In the genomic region with DNA sequence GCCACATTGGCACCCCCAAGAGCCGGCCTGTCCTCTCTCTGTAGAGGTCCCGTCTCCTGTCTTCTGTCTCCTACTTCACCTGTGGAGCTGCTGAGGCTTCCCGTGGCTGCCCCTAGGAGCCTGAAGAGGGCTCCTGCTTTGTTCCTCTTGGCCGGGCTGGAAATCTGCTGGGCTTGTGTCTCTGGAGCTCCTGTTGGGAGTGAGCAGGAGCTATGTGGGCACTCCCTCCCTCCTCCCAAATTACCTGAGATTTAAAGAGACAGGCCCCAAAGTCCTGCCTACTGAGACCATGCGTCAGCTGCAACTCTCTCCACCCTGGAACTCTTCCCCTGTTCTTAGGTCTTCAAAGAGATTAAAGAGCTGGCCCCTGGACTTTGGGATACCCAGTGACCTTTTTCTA, we compare ENCODE assay signal across 16 mouse cellular contexts. TPM values are rescaled to one million over a fixed set of nuclear protein-coding genes. Genes with fewer than 3 reads are reported as not detected.
DNase-seq lines count a peak whose midpoint lies in the region; ATAC-seq and TF ChIP-seq lines count a peak whose summit lies in the region.
"Had no signal": no experiment of that assay in that cellular context is flagged by ENCODE, and none has a peak within 500 bp of the region (broad histone marks: within the 10 kb centered on the region; RNA-seq: fewer than 3 reads in every experiment).

A gene (minus strand): TSS at position 228 of the 400 bp plus-strand sequence.

- TF ChIP-seq CTCF in layer of hippocampus, adult 2 months (conservative IDR thresholded peaks at IDR 0.05) = no peak
- TF ChIP-seq CTCF in lung, embryonic 14.5 days (IDR thresholded peaks at IDR 0.05; ENCODE audit: low read depth) = no peak

- 17% methylated on average over 5 of the region's 5 CpGs for WGBS in intestine, embryonic 15.5 days
- WGBS in lung, embryonic 14.5 days = 14% methylated on average over 5 of the region's 5 CpGs
- WGBS in stomach, embryonic 16.5 days = 21% methylated on average over 5 of the region's 5 CpGs

- no peaks in the 10 kb centered on the region for H3K36me3 ChIP-seq in intestine, embryonic 15.5 days
- H3K36me3 ChIP-seq in lung, embryonic 14.5 days (ENCODE audit: insufficient read depth) = no peaks in the 10 kb centered on the region
- H3K36me3 ChIP-seq in stomach, embryonic 16.5 days (ENCODE audit: control insufficient read depth, insufficient read depth, low read length) = no peaks in the 10 kb centered on the region
- H3K36me3 ChIP-seq: heart, embryonic 10.5 days; hindbrain, embryonic 10.5 days; neural tube, embryonic 15.5 days had no signal

- H3K4me2 ChIP-seq in intestine, embryonic 15.5 days (replicated peaks) = peak within 1 kb of the TSS; percentile 17; the same call in 1 of the 2 replicates
- H3K4me2 ChIP-seq in lung, embryonic 14.5 days = peak within 1 kb of the TSS; percentile 52
- H3K4me2 ChIP-seq in stomach, embryonic 16.5 days (ENCODE audit: low read depth, low read length) = peak within 1 kb of the TSS; percentile 28
- H3K4me2 ChIP-seq: forebrain, embryonic 13.5 days; neural tube, embryonic 15.5 days had no signal

- no peaks in the 10 kb centered on the region for H3K27me3 ChIP-seq in intestine, embryonic 15.5 days (replicated peaks)
- no peaks in the 10 kb centered on the region for H3K27me3 ChIP-seq in lung, embryonic 14.5 days (ENCODE audit: insufficient read depth, low read length)
- no peaks in the 10 kb centered on the region for H3K27me3 ChIP-seq in stomach, embryonic 16.5 days (ENCODE audit: control insufficient read depth, insufficient read depth, low read length)
- H3K27me3 ChIP-seq: forebrain, embryonic 13.5 days; neural tube, embryonic 15.5 days had no signal

- H3K4me1 ChIP-seq in intestine, embryonic 15.5 days (replicated peaks) = no peaks in the 10 kb centered on the region
- H3K4me1 ChIP-seq in lung, embryonic 14.5 days (ENCODE audit: insufficient read depth) = no peaks in the 10 kb centered on the region
- no peaks in the 10 kb centered on the region for H3K4me1 ChIP-seq in stomach, embryonic 16.5 days (ENCODE audit: control insufficient read depth, insufficient read depth, low read length)
- H3K4me1 ChIP-seq: heart, embryonic 10.5 days; neural tube, embryonic 15.5 days had no signal

- 0 out of 2 replicates have a peak within 1 kb of the TSS, but pooled peaks have one; percentile 14 for H3K27ac ChIP-seq in layer of hippocampus, adult 2 months
- H3K27ac ChIP-seq in intestine, embryonic 15.5 days = no peak within 1 kb of the TSS
- no peak within 1 kb of the TSS for H3K27ac ChIP-seq in lung, embryonic 14.5 days (ENCODE audit: low read depth)
- H3K27ac ChIP-seq in stomach, embryonic 16.5 days (ENCODE audit: low read length) = no peak within 1 kb of the TSS
- H3K27ac ChIP-seq: forebrain, embryonic 13.5 days; heart, embryonic 10.5 days; hindbrain, embryonic 10.5 days; neural tube, embryonic 15.5 days had no signal

- DNase-seq in layer of hippocampus, adult 2 months (ENCODE audit: low spot score in 2 of 2) = no peak
- DNase-seq in layer of hippocampus, postnatal 25 days (ENCODE audit: extremely low spot score in 1 of 2, low spot score in 1 of 2) = no peak
- peak; percentile 4 for DNase-seq in lung, embryonic 14.5 days
- no peak for DNase-seq in liver
- no peak for DNase-seq in cerebellum, adult 9-11 months
- DNase-seq: cerebellum, postnatal 25 days; retina, postnatal 1 day had no signal

- peak; percentile 37; the same call in 1 of the 2 replicates for ATAC-seq in intestine, embryonic 15.5 days
- peak; percentile 56; the same call in 1 of the 2 replicates for ATAC-seq in lung, embryonic 14.5 days (ENCODE audit: insufficient read depth)
- ATAC-seq in stomach, embryonic 16.5 days (ENCODE audit: insufficient read depth, low FRiP score) = peak; percentile 69
- ATAC-seq: CD4-positive, CD25-positive, alpha-beta regulatory T cell, adult 4 months; forebrain, embryonic 13.5 days had no signal

- H3K4me3 ChIP-seq in layer of hippocampus, adult 2 months = no peak within 1 kb of the TSS
- no peak within 1 kb of the TSS for H3K4me3 ChIP-seq in intestine, embryonic 15.5 days (replicated peaks)
- H3K4me3 ChIP-seq in lung, embryonic 14.5 days (ENCODE audit: low read depth, low read length) = peak within 1 kb of the TSS; percentile 30
- H3K4me3 ChIP-seq in stomach, embryonic 16.5 days (replicated peaks; ENCODE audit: low read length) = peak within 1 kb of the TSS; percentile 32
- H3K4me3 ChIP-seq: forebrain, embryonic 13.5 days; heart, embryonic 10.5 days; hindbrain, embryonic 10.5 days; neural tube, embryonic 15.5 days had no signal

- no peak within 1 kb of the TSS for H3K9ac ChIP-seq in intestine, embryonic 15.5 days
- H3K9ac ChIP-seq in lung, embryonic 14.5 days = peak within 1 kb of the TSS; percentile 43
- H3K9ac ChIP-seq in stomach, embryonic 16.5 days (ENCODE audit: low read length) = peak within 1 kb of the TSS; percentile 38
- H3K9ac ChIP-seq: forebrain, embryonic 13.5 days; neural tube, embryonic 15.5 days had no signal

- H3K9me3 ChIP-seq in intestine, embryonic 15.5 days = no peaks in the 10 kb centered on the region
- H3K9me3 ChIP-seq in lung, embryonic 14.5 days (ENCODE audit: low read depth, low read length) = no peaks in the 10 kb centered on the region
- no peaks in the 10 kb centered on the region for H3K9me3 ChIP-seq in stomach, embryonic 16.5 days (replicated peaks; ENCODE audit: control insufficient read depth, low read length)
- H3K9me3 ChIP-seq: forebrain, embryonic 13.5 days; heart, embryonic 10.5 days; hindbrain, embryonic 10.5 days; neural tube, embryonic 15.5 days had no signal

RNA-seq across cellular contexts. Expression of the gene that starts here (rescaled TPM):
- total RNA-seq in layer of hippocampus, adult 2 months (2021) = under 1 TPM; 0.61 to 0.83 TPM
- total RNA-seq in layer of hippocampus, postnatal 25 days (2021) = 1 to 10 TPM in 1 of 2 experiments, under 1 TPM in 1; 0.57 to 1.2 TPM
- polyA plus RNA-seq in intestine, embryonic 15.5 days (2015; fragmentation: Nextera tagmentation; extraction: Ambion mirVana) = 0.40 and 0.51 TPM in 2 replicates
- 1.5 and 1.6 TPM in 2 replicates for polyA plus RNA-seq in lung, embryonic 14.5 days (2014; fragmentation: Nextera tagmentation; extraction: Ambion mirVana)
- 10.0 and 10.9 TPM in 2 replicates for polyA plus RNA-seq in stomach, embryonic 16.5 days (2015; fragmentation: Nextera tagmentation; extraction: Ambion mirVana)
- total RNA-seq: gastrocnemius, adult 18-20 months; liver, adult 2 months had no signal
- polyA plus RNA-seq: liver, adult 2 months had no signal

Comparison
In these comparisons a context has a peak if more than half of its experiments do, and no peak if none do; other contexts are left out.
1. Peak in ATAC-seq and H3K4me2 ChIP-seq in intestine, embryonic 15.5 days; RNA of the gene not detected or under 1 TPM.
2. H3K4me3 ChIP-seq: peak in lung, embryonic 14.5 days (single experiment) and stomach, embryonic 16.5 days (single experiment); none in layer of hippocampus, adult 2 months (single experiment) and intestine, embryonic 15.5 days (single experiment).
3. Peak in every context shown above with its lines, with median percentiles within 50 percentile points of each other: ATAC-seq and H3K4me2 ChIP-seq.